Mouse (Mus musculus) forebrain, embryonic 15.5 days (tissue): Measurements from ENCODE around the gene Vmn1r165. TPM values are rescaled to one million over a fixed set of nuclear protein-coding genes. Genes with fewer than 3 reads are reported as not detected.
"Not testable (repeated sequence)": the region's sequence is repeated elsewhere in the genome, so short reads cannot be mapped to it uniquely, and the experiment has no call there.

Experiments used
- ATAC-seq: fragments of 200-750 bp; cut with Nextera tagmentation; replicated peaks from 2 replicates; pipeline ENCODE4 v1.8.0; 2017; ENCODE audit warnings: mild to moderate bottlenecking, moderate TSS enrichment, moderate library complexity
- H3K27ac ChIP-seq: fragments of 300-500 bp; sonication (generic); replicated peaks from 2 replicates; pipeline ENCODE4 v1.5.1; 2015; ENCODE audit warnings: mild to moderate bottlenecking, inconsistent platforms
- H3K27me3 ChIP-seq: fragments of 300-500 bp; sonication (generic); 2 replicates; pipeline ENCODE4 v1.6.1; 2015; ENCODE audit warnings: inconsistent platforms
- H3K36me3 ChIP-seq: fragments of 300-500 bp; sonication (generic); 2 replicates; pipeline ENCODE4 v1.6.1; 2015; ENCODE audit warnings: mild to moderate bottlenecking, inconsistent platforms
- H3K4me1 ChIP-seq: fragments of 300-500 bp; sonication (generic); 2 replicates; pipeline ENCODE4 v1.6.1; 2015; ENCODE audit warnings: inconsistent platforms
- H3K4me2 ChIP-seq: fragments of 300-500 bp; sonication (generic); replicated peaks from 2 replicates; pipeline ENCODE4 v1.6.1; 2015; ENCODE audit warnings: mild to moderate bottlenecking, inconsistent platforms
- H3K4me3 ChIP-seq: fragments of 300-500 bp; sonication (generic); 2 replicates; pipeline ENCODE4 v1.5.1; 2015; ENCODE audit warnings: mild to moderate bottlenecking, inconsistent platforms
- H3K9ac ChIP-seq: fragments of 300-500 bp; sonication (generic); replicated peaks from 2 replicates; pipeline ENCODE4 v1.6.1; 2015; ENCODE audit warnings: mild to moderate bottlenecking, inconsistent platforms
- H3K9me3 ChIP-seq: fragments of 300-500 bp; sonication (generic); 2 replicates; pipeline ENCODE4 v1.6.1; 2016; ENCODE audit warnings: inconsistent platforms
- WGBS: fragments of 180-500 bp; shearing (Covaris S2); methylation state at CpG from one replicate; pipeline ENCODE4 v1.1.7; 2015; ENCODE audit warnings: mixed read lengths; 5-methylcytosine and 5-hydroxymethylcytosine counted together
- polyA plus RNA-seq: library from polyadenylated mRNA; unstranded; fragments of >200 nt; fragmentation: Nextera tagmentation; extraction: Ambion mirVana; gene quantifications from 2 replicates; pipeline ENCODE4 v1.2.1, GENCODE M21; 2015

The Vmn1r165 gene
- polyA plus RNA-seq = not detected in 2 replicates

- not testable (repeated sequence) for H3K4me3 ChIP-seq, H3K9me3 ChIP-seq, H3K36me3 ChIP-seq, H3K4me1 ChIP-seq, H3K9ac ChIP-seq, ATAC-seq, H3K27ac ChIP-seq, H3K4me2 ChIP-seq, H3K27me3 ChIP-seq
- WGBS = no CpG with 5 or more reads among the region's 3 CpGs
These were observed at the start of gene Vmn1r165 for GRCm38 (mm10) chr7:23217032-23217431. Gene Vmn1r165, plus strand, starts transcription at chr7:23217332.

GRCm38 (mm10) chr7:23251582-23251981 is 34.5 kb downstream of the Vmn1r165 start, which contains the start of gene Vmn1r166:
Gene Vmn1r166, minus strand, starts transcription at chr7:23251682.
- H3K27me3 ChIP-seq, H3K9me3 ChIP-seq, H3K9ac ChIP-seq, H3K4me2 ChIP-seq, ATAC-seq, H3K4me1 ChIP-seq, H3K36me3 ChIP-seq, H3K4me3 ChIP-seq, H3K27ac ChIP-seq: not testable (repeated sequence)
- no CpG with 5 or more reads among the region's 2 CpGs for WGBS

Other genes starting within 250 kb of the Vmn1r165 start
- gene Gm4214, start 232.7 kb upstream of the Vmn1r165 start, polyA plus RNA-seq = not detected in 2 replicates
- not detected in 2 replicates for gene Gm4216, start 197.4 kb upstream of the Vmn1r165 start, polyA plus RNA-seq
- not detected in 2 replicates for gene Vmn1r163, start 161.8 kb upstream of the Vmn1r165 start, polyA plus RNA-seq
- gene Gm8720, start 149.9 kb upstream of the Vmn1r165 start, polyA plus RNA-seq = not detected in 2 replicates
- not detected in 2 replicates for gene Gm10662, start 72.9 kb upstream of the Vmn1r165 start, polyA plus RNA-seq
- not detected in 2 replicates for gene Vmn1r166, start 34.4 kb downstream of the Vmn1r165 start, polyA plus RNA-seq
- gene Gm6902, start 61.6 kb downstream of the Vmn1r165 start, polyA plus RNA-seq = not detected in 2 replicates
- not detected in 2 replicates for gene Nlrp4e, start 83.9 kb downstream of the Vmn1r165 start, polyA plus RNA-seq
- gene Nlrp5, start 168.6 kb downstream of the Vmn1r165 start, polyA plus RNA-seq = not detected in 2 replicates